Mouse (Mus musculus): ENCODE measurements around the gene Rtp4. TPM values are rescaled to one million over a fixed set of nuclear protein-coding genes. Genes with fewer than 3 reads are reported as not detected.
A peak's percentile ranks its signal among the peaks of the same experiment; 100 is the strongest.

The Rtp4 gene
- total RNA-seq, 2 experiments from 2014 or later: 16.6 to 19.8 TPM

DNA sequence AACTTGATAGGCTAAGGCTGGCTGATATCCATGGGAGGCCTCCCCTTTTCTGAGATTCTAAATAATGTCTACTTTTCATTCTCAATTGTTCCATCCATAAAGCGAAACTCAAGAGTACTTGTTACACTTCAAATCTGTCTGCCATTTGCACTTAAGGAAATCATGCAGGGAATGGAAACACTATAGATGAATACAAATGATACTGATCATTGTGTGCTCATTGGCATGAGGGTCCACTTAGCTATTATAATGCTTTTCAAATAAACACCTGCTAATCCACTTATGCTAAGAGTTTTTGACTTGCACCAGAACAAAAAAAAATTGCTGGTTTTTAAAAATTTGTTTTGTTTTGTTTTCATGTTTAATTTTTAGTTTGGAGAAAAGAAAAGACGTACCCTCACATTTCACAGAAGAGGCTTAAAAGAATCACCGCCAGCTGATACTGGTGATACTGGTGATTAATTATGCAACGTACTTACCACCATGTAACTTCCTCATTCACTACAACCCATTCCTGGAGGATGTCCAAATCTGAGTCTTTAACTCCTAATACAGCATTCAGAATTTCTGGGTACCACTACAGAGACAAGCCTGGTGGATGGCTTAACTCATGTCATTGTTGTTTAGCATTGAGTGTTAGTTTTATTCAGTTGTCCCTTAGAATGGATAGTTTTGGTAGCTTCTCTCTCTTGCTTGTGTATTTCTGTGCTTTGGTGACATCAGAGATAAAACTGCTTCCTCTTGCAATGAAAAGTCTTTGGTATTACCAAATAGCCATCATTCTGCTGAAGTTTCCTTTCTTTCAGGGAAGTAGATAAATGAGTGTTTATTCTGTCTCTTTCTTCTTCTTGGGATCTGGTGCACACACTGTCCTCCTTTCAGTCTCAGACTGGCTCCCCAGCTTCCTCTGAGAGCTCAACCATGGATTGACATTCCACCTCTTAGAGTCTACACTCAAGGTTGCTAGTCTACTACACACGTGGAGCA is 71.3 kb downstream of the Rtp4 start:
- no peak for DNase-seq

DNA sequence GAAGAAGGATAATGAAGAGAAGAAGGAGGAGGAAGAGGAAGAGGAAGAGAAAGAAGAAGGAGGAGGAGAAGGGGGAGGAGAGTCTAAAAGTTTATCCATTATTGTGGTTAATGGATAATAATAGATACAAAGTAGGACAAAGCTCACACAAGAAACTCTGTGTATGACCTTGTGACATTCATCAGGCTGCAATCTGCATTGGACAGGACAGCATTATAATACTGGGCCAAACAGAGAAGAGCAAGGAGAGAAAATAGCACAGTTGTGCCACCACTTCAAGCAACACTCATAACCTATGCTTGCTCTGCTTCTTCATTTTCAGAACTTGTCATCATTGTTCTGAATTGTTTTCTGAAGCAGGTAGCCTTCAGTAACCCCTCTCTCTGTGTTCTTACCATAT is 72.4 kb downstream of the Rtp4 start:
- DNase-seq: no peak

DNA sequence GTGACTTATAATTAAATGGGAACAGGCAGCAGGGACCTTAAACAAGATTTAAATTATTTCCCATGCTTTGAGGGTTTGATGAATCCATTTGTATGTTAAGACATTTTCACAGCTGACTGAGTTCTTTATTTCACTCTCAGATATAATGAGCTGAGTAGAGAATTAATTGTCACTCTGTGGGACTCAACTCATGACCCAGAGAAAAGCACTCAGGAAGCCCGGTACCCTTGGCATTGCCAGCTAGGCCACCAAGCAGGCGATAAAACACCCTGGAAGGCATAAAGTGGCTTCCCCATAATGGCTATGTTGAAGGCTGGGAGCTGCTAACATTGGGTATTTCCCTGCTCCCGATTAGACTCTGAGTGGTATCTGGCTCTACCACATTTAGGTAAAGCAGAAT is 76.6 kb downstream of the Rtp4 start:
- no peak for DNase-seq

DNA sequence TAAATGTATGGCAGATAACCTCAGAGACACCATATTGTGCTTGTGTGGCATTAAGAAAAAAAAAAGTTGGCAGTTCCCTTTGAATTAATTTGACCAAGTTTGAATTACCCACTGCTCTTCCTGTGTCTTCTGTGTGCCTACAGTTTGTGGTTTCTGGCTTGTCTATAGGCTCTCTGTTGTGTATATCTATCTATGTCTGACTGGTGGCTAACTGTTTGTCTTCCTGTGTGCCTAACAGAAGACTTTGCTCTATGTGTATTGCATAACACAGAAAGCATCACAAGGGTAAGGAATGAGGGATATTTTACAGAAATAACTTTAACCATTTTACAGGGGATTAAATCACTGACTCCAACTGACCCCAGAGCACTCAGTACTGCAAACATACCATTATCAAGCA is 77.9 kb downstream of the Rtp4 start:
- DNase-seq: no peak

DNA sequence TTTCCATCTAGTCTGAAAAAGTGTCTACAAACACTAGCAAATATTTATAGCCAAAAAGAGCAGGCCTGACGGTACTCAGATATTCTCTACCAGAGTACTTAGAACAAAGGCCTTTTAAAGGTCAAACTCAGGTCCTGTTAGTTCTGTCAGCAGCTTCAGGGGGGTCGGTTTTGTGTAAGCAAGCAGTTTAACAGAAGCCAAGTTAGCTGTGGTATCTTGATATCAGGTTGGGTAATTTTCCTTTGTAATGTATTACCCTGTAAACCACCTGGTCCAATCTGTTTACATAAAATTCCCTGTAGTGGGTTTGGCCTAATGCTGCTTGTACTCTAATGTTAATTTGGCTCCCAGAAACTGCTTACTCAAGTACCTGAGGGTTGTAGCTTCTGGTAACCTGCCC is 86.1 kb downstream of the Rtp4 start:
- DNase-seq: no peak

DNA sequence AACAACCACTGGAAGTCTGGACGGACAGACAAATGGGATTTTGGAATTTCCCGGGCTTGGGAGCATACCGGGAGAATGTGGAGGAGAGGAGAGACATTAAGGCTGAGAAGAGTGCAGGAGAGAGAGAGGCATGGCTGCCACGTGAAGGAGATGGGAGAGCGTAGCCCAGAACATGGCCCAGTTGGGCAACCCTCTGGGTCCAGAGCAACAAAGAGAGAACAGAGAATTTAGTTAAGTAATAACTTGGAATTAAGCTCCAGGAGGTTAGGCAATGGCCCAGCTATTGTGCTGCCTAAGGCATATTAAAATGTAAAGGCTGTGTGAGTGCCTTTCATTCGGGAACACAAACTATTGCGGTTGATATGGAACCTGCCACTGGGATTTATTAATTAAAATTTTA is 86.6 kb downstream of the Rtp4 start:
- DNase-seq: peak in 1 of 2 experiments; percentile 13

DNA sequence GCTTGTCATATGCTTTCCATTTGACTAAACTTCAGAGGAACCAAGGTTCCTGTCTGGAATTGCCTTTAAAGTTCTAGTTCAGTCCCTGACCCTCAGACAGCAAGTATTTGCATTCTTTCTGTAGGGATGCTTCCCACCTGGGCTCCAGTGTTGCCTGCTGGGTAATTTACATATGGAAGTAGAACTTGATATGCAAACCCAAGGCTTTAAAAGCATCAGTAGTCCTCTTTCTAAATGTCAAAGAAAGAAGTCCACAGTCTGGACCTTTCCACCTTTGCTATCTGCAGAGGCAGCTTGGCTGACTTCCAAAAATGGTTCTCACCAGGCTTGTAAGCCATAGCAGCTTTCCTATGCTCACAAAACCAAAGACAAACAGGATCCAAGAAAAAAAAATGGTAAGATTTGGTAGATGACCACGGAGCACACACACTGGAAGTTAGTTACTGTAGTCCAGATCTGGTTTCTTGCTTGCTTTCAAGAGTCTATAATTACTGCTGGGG is 87.9 kb downstream of the Rtp4 start:
- DNase-seq: no peak

DNA sequence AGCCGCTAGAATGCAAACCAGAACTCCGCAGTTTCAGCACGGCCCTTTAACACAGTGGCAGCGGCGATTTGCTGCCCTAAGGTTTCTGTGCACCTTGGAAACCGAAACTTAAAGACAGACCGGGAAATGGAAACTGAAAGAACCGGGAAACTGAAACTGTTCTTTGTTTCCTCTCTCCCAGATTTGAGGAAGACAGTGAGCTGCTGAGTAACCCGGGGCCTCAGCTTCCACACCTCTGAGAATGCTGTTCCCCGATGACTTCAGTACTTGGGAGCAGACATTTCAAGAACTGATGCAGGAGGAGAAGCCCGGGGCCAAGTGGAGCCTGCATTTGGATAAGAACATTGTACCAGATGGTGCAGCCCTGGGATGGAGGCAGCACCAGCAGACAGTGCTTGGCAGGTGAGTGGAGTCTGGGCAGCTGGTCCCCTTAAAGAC is 89.7 kb downstream of the Rtp4 start:
- DNase-seq: peak; percentile 45 to 73

DNA sequence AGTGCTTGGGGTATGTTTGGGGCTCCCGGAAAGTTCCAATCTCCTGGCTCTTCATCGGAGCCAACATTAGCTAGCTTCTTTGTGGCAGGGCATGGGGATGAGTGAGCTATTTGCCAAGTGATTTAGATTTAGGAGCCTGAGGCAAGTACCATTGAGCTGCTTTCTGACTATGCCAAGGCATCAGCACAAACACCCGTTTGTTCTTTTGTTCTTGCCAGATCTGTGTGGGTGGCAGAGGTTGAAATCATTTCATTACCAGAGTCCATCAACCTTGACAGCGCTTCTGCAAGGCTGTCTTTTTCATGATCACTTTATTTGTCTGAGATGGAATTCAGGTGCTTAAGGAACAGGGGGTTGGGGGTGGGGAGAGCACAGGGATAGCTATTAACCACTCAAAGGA is 104.1 kb downstream of the Rtp4 start:
- DNase-seq: no peak

DNA sequence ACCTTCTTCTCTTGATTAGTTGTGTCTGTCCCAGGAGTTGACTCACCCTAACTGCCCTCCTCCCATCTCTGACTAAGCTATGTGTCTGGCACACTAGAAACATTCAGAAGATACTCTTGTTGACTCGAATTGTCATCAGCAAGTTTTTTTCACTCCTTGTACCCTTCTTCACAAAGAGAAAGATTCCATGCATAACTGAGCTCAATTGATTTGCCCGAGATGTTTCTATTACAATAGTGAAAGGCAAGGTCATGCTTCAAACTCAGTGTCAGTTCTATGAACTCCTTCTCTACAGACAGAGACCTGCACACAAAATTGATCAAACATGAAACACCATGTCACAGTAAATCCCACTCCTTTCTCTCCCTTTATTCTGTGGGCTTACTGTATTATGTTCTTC is 111.4 kb downstream of the Rtp4 start:
- no peak for DNase-seq

DNA sequence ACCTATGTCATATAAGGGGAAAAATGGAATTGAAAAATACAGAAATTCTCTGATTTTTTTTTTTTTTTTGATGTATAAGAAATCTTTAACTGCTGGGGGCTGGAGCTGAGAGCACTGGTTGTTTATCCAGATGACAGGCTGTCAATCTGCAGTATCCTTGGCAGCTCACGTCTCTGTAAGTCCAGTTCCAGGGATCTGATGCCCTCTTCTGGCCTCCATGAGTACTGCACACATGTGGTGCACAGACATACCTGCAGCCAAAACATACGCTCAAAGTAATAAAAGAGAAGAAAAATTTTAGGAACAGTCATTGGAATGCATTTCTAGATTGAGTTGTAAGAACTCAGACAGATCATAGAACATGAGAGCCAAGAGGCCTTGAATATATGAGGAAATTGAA is 112.6 kb downstream of the Rtp4 start:
- no peak for DNase-seq

DNA sequence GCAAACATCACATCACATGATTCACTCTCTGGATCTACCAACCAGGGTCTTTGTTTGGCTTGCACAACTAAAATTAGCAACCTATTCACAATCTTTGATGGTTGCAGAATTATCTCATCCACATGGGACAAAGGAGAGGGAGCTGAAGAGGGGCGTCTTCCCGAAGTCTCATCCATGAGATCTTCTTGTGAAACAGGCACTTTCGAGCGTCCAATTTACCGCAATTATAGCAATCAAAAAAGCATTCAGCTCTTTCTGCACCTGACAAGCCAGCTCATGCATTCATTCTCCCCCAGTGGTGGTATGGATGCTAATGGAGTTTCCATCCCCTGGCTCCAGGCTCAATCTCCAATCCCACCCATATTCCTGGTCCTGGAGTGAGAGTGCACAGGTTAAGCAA is 132.9 kb downstream of the Rtp4 start:
- DNase-seq: no peak

DNA sequence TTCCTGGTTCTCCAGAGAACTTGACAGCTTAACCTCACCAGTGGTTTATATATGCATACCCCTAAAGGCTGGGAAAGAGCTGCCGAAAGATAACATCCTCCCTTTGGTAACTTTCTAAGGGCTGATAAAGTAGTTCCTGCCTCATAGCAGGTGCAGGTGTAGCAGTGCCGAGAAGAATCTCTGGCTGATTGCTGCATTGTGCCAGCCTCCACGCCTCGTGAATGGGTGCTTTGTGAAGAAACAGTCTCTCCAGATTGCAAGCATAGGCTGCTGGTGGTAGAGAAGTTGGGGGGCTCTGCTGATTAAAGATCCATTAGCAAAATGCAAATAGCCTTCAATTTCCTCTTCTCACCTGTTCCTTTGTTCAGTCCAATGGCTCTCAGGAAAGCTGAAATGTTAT is 133.4 kb downstream of the Rtp4 start:
- DNase-seq: no peak

DNA sequence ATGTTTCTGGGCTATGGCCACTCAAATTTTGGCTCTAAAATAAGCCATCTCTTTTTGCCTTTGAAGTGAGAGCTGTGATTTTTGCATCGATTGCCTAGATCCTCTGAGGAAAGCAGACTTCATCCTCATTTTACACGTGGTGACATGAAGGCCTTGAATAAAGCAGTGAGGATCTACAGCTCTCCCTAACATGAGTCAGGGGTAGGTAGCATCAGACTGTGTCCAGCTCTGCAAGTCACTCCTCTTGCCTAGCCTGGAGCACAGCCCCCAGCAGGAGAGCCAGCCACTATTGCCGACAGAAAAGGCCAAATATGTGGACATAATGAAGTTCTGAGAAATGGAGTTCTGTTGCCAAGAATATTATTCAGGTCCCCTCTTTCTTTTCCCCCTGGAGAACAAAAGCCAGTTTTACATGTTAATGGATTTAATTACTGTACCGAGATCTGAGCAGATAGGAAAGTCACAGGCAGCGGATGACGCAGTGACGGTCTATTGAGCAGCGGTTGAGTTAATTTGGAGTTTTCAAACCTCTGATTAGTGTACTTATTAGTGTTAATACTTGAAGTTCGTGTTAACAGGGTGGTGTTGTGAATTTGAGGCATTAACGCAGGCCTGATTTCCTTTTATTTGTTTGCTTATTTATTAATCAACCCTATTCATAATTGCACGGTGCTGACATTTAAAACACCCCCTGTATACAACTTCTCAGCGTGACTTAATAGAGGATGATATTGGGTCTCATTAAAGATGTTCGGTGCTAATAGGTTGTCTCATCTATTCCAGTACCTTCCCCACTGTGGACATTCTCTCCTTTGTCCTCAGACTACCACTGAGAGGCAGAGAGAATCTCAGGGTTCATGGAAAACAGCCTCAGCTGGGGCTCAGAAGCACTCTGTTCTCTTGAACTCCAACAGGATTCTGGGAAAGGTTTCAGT is 139.8 kb downstream of the Rtp4 start:
- no peak for DNase-seq

Other genes starting within 250 kb of the Rtp4 start
- gene Rtp1, start 91.2 kb upstream of the Rtp4 start, total RNA-seq (2021): not detected
- 100 to 1,000 TPM in 1 of 2 experiments, 10 to 100 TPM in 1; 62.4 to 152 TPM for gene Masp1, start 524 bp downstream of the Rtp4 start, total RNA-seq (2021)

Data from adrenal gland, postnatal 36 days (tissue).